In the genomic region with DNA sequence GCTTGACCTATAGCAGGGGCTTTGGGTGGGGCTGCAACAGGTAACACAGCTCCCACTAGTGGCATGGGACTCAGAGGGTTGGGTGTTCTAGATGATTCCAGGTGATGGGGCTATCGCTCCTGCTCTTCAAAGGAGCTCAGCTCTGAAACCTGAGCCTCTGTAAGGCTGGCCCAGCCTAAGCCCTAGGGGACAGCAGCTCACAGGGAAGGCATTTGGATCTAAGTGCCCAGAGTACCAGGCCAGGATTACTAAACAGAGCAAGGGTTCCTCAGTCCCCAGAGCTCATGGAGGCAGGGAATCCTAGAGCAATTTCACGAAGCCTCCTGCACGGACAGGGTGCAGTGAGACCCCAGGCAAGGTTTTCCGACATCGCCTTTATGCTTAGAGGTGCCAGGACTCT, we compare ENCODE assay signal across 12 mouse cellular contexts. TPM values are rescaled to one million over a fixed set of nuclear protein-coding genes. Genes with fewer than 3 reads are reported as not detected.
DNase-seq lines count a peak whose midpoint lies in the region; ATAC-seq and TF ChIP-seq lines count a peak whose summit lies in the region.
"Had no signal": no experiment of that assay in that cellular context is flagged by ENCODE, and none has a peak within 500 bp of the region (broad histone marks: within the 10 kb centered on the region; RNA-seq: fewer than 3 reads in every experiment).

No protein-coding gene starts in this region.

- no peak overlapping the region for H3K4me2 ChIP-seq in forebrain, embryonic 13.5 days
- peak overlapping the region; percentile 49 for H3K4me2 ChIP-seq in kidney, postnatal 0 days (ENCODE audit: low read length)
- H3K4me2 ChIP-seq in embryonic facial prominence, embryonic 13.5 days = peak overlapping the region; percentile 7; the same call in 1 of the 2 replicates
- H3K4me2 ChIP-seq in liver, postnatal 0 days (ENCODE audit: low read depth, low read length) = peak overlapping the region; percentile 33

- no peak for DNase-seq in forebrain, embryonic 10.5 days (ENCODE audit: extremely low spot score, low spot score)
- DNase-seq in kidney, postnatal 0 days (ENCODE audit: low spot score) = no peak
- no peak for DNase-seq in kidney, postnatal 25 days
- no peak for DNase-seq in liver, postnatal 0 days
- DNase-seq in gastrocnemius, postnatal 4 days (ENCODE audit: low spot score in 2 of 2) = no peak
- DNase-seq in kidney, adult 9 months = no peak
- DNase-seq: cerebellum, adult 11-12 months; gastrocnemius, postnatal 25 days had no signal

- peak overlapping the region; percentile 40; the same call in 1 of the 2 replicates for H3K27ac ChIP-seq in forebrain, embryonic 10.5 days
- H3K27ac ChIP-seq in forebrain, embryonic 13.5 days = no peak overlapping the region
- peak overlapping the region; percentile 25; the same call in 1 of the 2 replicates for H3K27ac ChIP-seq in kidney, postnatal 0 days
- H3K27ac ChIP-seq in embryonic facial prominence, embryonic 13.5 days = no peak overlapping the region; the same call in 1 of the 2 replicates
- H3K27ac ChIP-seq in liver, postnatal 0 days (ENCODE audit: low read depth) = no peak overlapping the region

- no peak overlapping the region for H3K9ac ChIP-seq in forebrain, embryonic 13.5 days
- peak overlapping the region; percentile 27; the same call in 1 of the 2 replicates for H3K9ac ChIP-seq in kidney, postnatal 0 days (ENCODE audit: low read depth, low read length)
- no peak overlapping the region for H3K9ac ChIP-seq in embryonic facial prominence, embryonic 13.5 days
- H3K9ac ChIP-seq in liver, postnatal 0 days (replicated peaks) = no peak overlapping the region

- WGBS in forebrain, embryonic 10.5 days = 78% methylated on average over 5 of the region's 5 CpGs
- 86% methylated on average over 5 of the region's 5 CpGs for WGBS in forebrain, embryonic 13.5 days
- WGBS in kidney, postnatal 0 days = 83% methylated on average over 5 of the region's 5 CpGs
- WGBS in embryonic facial prominence, embryonic 13.5 days = 60% methylated on average over 5 of the region's 5 CpGs
- 66% methylated on average over 5 of the region's 5 CpGs for WGBS in liver, postnatal 0 days (ENCODE audit: insufficient replicate concordance)

- peaks cover 21% of the 10 kb centered on the region for H3K4me1 ChIP-seq in forebrain, embryonic 10.5 days
- H3K4me1 ChIP-seq in forebrain, embryonic 13.5 days = peaks cover 9% of the 10 kb centered on the region
- H3K4me1 ChIP-seq in kidney, postnatal 0 days (replicated peaks; ENCODE audit: insufficient read depth, low read length) = peaks cover 11% of the 10 kb centered on the region
- peaks cover 25% of the 10 kb centered on the region for H3K4me1 ChIP-seq in embryonic facial prominence, embryonic 13.5 days
- no peaks in the 10 kb centered on the region for H3K4me1 ChIP-seq in liver, postnatal 0 days (ENCODE audit: insufficient read depth)
- H3K4me1 ChIP-seq: megakaryocyte, embryonic 14.5 days had no signal

- ATAC-seq in forebrain, embryonic 13.5 days = no peak
- no peak for ATAC-seq in kidney, postnatal 0 days (replicated peaks; ENCODE audit: low FRiP score, low read depth)
- no peak for ATAC-seq in embryonic facial prominence, embryonic 13.5 days (ENCODE audit: insufficient number of reproducible peaks, insufficient read depth, low FRiP score, low TSS enrichment, low read depth)
- ATAC-seq in liver, postnatal 0 days = no peak

- TF ChIP-seq CTCF in kidney, postnatal 0 days (IDR thresholded peaks at IDR 0.05; ENCODE audit: low read depth) = peak; percentile 28; the same call in 1 of the 2 replicates
- no peak for TF ChIP-seq CTCF in liver, postnatal 0 days (IDR thresholded peaks at IDR 0.05; ENCODE audit: low read depth)

- H3K27me3 ChIP-seq in forebrain, embryonic 10.5 days (ENCODE audit: poor library complexity, severe bottlenecking) = no peaks in the 10 kb centered on the region
- H3K27me3 ChIP-seq in forebrain, embryonic 13.5 days = no peaks in the 10 kb centered on the region
- H3K27me3 ChIP-seq in kidney, postnatal 0 days (ENCODE audit: insufficient read depth, low read length) = no peaks in the 10 kb centered on the region
- H3K27me3 ChIP-seq in embryonic facial prominence, embryonic 13.5 days = no peaks in the 10 kb centered on the region
- H3K27me3 ChIP-seq in liver, postnatal 0 days (ENCODE audit: insufficient read depth, low read length) = no peaks in the 10 kb centered on the region

- H3K36me3 ChIP-seq in forebrain, embryonic 10.5 days (replicated peaks) = no peaks in the 10 kb centered on the region
- no peaks in the 10 kb centered on the region for H3K36me3 ChIP-seq in forebrain, embryonic 13.5 days (ENCODE audit: poor library complexity, severe bottlenecking)
- H3K36me3 ChIP-seq in kidney, postnatal 0 days (ENCODE audit: insufficient read depth, low read length) = no peaks in the 10 kb centered on the region
- no peaks in the 10 kb centered on the region for H3K36me3 ChIP-seq in embryonic facial prominence, embryonic 13.5 days
- no peaks in the 10 kb centered on the region for H3K36me3 ChIP-seq in liver, postnatal 0 days (replicated peaks; ENCODE audit: insufficient read depth, low read length)

- no peak for TF ChIP-seq EP300 in liver, postnatal 0 days (IDR thresholded peaks at IDR 0.05; ENCODE audit: low read depth)

- peak overlapping the region; percentile 23 for H3K4me3 ChIP-seq in forebrain, embryonic 10.5 days
- no peak overlapping the region for H3K4me3 ChIP-seq in forebrain, embryonic 13.5 days
- H3K4me3 ChIP-seq in kidney, postnatal 0 days (replicated peaks; ENCODE audit: low read depth, low read length) = peak overlapping the region; percentile 21
- peak overlapping the region; percentile 1; the same call in 1 of the 2 replicates for H3K4me3 ChIP-seq in embryonic facial prominence, embryonic 13.5 days
- peak overlapping the region; percentile 17; the same call in 1 of the 2 replicates for H3K4me3 ChIP-seq in liver, postnatal 0 days (ENCODE audit: low read depth, low read length)
- H3K4me3 ChIP-seq: megakaryocyte, embryonic 14.5 days had no signal

- H3K9me3 ChIP-seq in forebrain, embryonic 10.5 days = no peaks in the 10 kb centered on the region
- no peaks in the 10 kb centered on the region for H3K9me3 ChIP-seq in forebrain, embryonic 13.5 days (replicated peaks)
- H3K9me3 ChIP-seq in kidney, postnatal 0 days (replicated peaks; ENCODE audit: low read length) = no peaks in the 10 kb centered on the region
- H3K9me3 ChIP-seq in embryonic facial prominence, embryonic 13.5 days = no peaks in the 10 kb centered on the region
- H3K9me3 ChIP-seq in liver, postnatal 0 days (ENCODE audit: low read length) = no peaks in the 10 kb centered on the region
- H3K9me3 ChIP-seq: megakaryocyte, embryonic 14.5 days had no signal

RNA-seq across cellular contexts. Expression of a gene that starts 0.7 kb away (rescaled TPM):
- polyA plus RNA-seq in forebrain, embryonic 10.5 days (2016; fragmentation: Nextera tagmentation; extraction: Ambion mirVana) = 6.2 and 6.7 TPM in 2 replicates
- 5.1 and 5.3 TPM in 2 replicates for polyA plus RNA-seq in forebrain, embryonic 13.5 days (2015; fragmentation: Nextera tagmentation; extraction: Ambion mirVana)
- polyA plus RNA-seq in kidney, postnatal 0 days (2015; fragmentation: Nextera tagmentation; extraction: Ambion mirVana) = 16.2 and 17.1 TPM in 2 replicates
- 7.4 and 7.7 TPM in 2 replicates for polyA plus RNA-seq in embryonic facial prominence, embryonic 13.5 days (2015; fragmentation: Nextera tagmentation; extraction: Ambion mirVana)
- 3.2 and 3.3 TPM in 2 replicates for polyA plus RNA-seq in liver, postnatal 0 days (2015; fragmentation: Nextera tagmentation; extraction: Ambion mirVana)
- 10 to 100 TPM; 17.4 to 17.5 TPM for total RNA-seq in gastrocnemius, postnatal 4 days (2021)

RNA-seq across cellular contexts. Expression of a gene that starts 1.4 kb away (rescaled TPM):
- polyA plus RNA-seq in forebrain, embryonic 10.5 days (2016; fragmentation: Nextera tagmentation; extraction: Ambion mirVana) = 1.3 and 2.2 TPM in 2 replicates
- polyA plus RNA-seq in forebrain, embryonic 13.5 days (2015; fragmentation: Nextera tagmentation; extraction: Ambion mirVana) = 3.8 and 4.5 TPM in 2 replicates
- 5.3 and 5.5 TPM in 2 replicates for polyA plus RNA-seq in kidney, postnatal 0 days (2015; fragmentation: Nextera tagmentation; extraction: Ambion mirVana)
- 1.8 and 4.4 TPM in 2 replicates for polyA plus RNA-seq in embryonic facial prominence, embryonic 13.5 days (2015; fragmentation: Nextera tagmentation; extraction: Ambion mirVana)
- 0.34 and 0.72 TPM in 2 replicates for polyA plus RNA-seq in liver, postnatal 0 days (2015; fragmentation: Nextera tagmentation; extraction: Ambion mirVana)
- total RNA-seq in gastrocnemius, postnatal 4 days (2021) = 10 to 100 TPM in 1 of 2 experiments, 1 to 10 TPM in 1; 7.9 to 18.7 TPM

RNA-seq across cellular contexts. Expression of a gene that starts 20.7 kb away (rescaled TPM):
- not detected in 2 replicates for polyA plus RNA-seq in forebrain, embryonic 10.5 days (2016; fragmentation: Nextera tagmentation; extraction: Ambion mirVana)
- polyA plus RNA-seq in forebrain, embryonic 13.5 days (2015; fragmentation: Nextera tagmentation; extraction: Ambion mirVana) = not detected in 2 replicates
- 8.1 and 15.2 TPM in 2 replicates for polyA plus RNA-seq in kidney, postnatal 0 days (2015; fragmentation: Nextera tagmentation; extraction: Ambion mirVana)
- polyA plus RNA-seq in embryonic facial prominence, embryonic 13.5 days (2015; fragmentation: Nextera tagmentation; extraction: Ambion mirVana) = 4.7 and 6.9 TPM in 2 replicates
- 5.8 and 5.9 TPM in 2 replicates for polyA plus RNA-seq in liver, postnatal 0 days (2015; fragmentation: Nextera tagmentation; extraction: Ambion mirVana)
- total RNA-seq in gastrocnemius, postnatal 4 days (2021) = not detected
- total RNA-seq: layer of hippocampus, postnatal 25 days had no signal

Comparison
In these comparisons a context has a peak if more than half of its experiments do, and no peak if none do; other contexts are left out.
1. H3K27ac ChIP-seq: peak in forebrain, embryonic 10.5 days (single experiment) and kidney, postnatal 0 days (single experiment); none in forebrain, embryonic 13.5 days (single experiment), embryonic facial prominence, embryonic 13.5 days (single experiment) and liver, postnatal 0 days (single experiment).